Mouse (Mus musculus): ENCODE measurements around the gene Clock. TPM values are rescaled to one million over a fixed set of nuclear protein-coding genes. Genes with fewer than 3 reads are reported as not detected.

Gene Clock
- polyA plus RNA-seq, 1 experiment from 2014 or later, result 7.9 TPM

DNA sequence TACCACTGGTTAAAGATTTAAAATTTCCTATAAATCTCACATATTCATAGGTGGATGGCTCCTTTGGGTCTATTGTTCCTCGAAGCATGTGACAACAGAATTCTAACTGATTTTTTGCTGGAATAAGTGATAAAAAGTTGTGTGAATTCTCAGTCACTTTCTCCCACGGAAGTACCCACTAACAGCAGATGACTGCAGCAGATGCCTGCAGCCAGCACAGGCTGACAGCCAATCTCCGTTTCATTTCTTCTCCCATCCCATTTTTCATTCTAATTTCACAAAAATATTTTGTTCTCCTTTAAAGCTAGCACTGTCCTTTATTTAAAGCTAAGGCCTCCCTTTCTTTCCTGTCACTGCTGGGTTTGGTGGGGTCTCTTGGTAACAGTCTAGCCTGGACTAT is 59.2 kb downstream of the Clock start:
- no peak for TF ChIP-seq CTCF (IDR thresholded peaks at IDR 0.05; ENCODE audit: low read depth)
- Histone ChIP-seq H3K9me3 (replicated peaks; ENCODE audit: low read length) (no peaks in the 10 kb centered on the region), H3K4me2 (ENCODE audit: low read length) (no peak overlapping the region), H3K4me3 (replicated peaks; ENCODE audit: low read depth, low read length) (no peak overlapping the region), H3K27me3 (ENCODE audit: insufficient read depth, low read length) (no peaks in the 10 kb centered on the region), H3K4me1 (replicated peaks; ENCODE audit: insufficient read depth, low read length) (no peaks in the 10 kb centered on the region), H3K9ac (ENCODE audit: low read depth, low read length) (no peak overlapping the region), H3K27ac (no peak overlapping the region), H3K36me3 (ENCODE audit: insufficient read depth, low read length) (0 out of 2 replicates have a peak, but pooled peaks cover 4% of the 10 kb centered on the region)
- ATAC-seq (replicated peaks; ENCODE audit: low FRiP score, low read depth) (no peak), DNase-seq (ENCODE audit: low spot score) (no peak)
- 89% methylated on average over 3 of the region's 3 CpGs for WGBS

DNA sequence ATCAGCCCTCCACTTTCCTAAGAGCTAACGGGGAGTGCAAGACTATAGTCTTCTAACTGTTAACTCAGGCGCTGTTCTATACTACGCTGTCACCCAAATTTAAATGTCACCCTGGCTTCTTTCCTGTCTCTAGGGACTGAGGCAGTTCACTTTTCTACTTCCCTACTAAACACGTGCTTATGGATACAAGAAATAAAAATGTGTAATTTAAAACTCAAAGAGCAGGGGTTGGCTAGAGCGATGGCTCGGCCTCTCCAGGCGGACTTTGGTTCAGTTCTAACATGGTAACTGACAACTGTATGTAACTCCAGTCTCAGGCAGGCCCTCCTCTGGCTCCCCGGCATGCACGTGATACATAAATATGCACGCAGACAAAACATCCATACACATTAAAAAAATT is 60.2 kb downstream of the Clock start:
- no peak overlapping the region for H3K4me2 ChIP-seq (ENCODE audit: low read length)
- TF ChIP-seq CTCF (IDR thresholded peaks at IDR 0.05; ENCODE audit: low read depth), result no peak
- 89% methylated on average over 10 of the region's 10 CpGs for WGBS
- no peak for DNase-seq (ENCODE audit: low spot score)
- H3K27me3 ChIP-seq (ENCODE audit: insufficient read depth, low read length), result no peaks in the 10 kb centered on the region
- H3K4me3 ChIP-seq (replicated peaks; ENCODE audit: low read depth, low read length), result no peak overlapping the region
- H3K27ac ChIP-seq, result no peak overlapping the region
- H3K9ac ChIP-seq (ENCODE audit: low read depth, low read length), result no peak overlapping the region
- ATAC-seq (replicated peaks; ENCODE audit: low FRiP score, low read depth), result no peak
- H3K9me3 ChIP-seq (replicated peaks; ENCODE audit: low read length), result no peaks in the 10 kb centered on the region
- 0 out of 2 replicates have a peak, but pooled peaks cover 9% of the 10 kb centered on the region for H3K36me3 ChIP-seq (ENCODE audit: insufficient read depth, low read length)
- no peaks in the 10 kb centered on the region for H3K4me1 ChIP-seq (replicated peaks; ENCODE audit: insufficient read depth, low read length)

GRCm38 (mm10) chr5:76243929-76244328 is 60.7 kb downstream of the Clock start:
- DNase-seq (ENCODE audit: low spot score) (no peak), ATAC-seq (replicated peaks; ENCODE audit: low FRiP score, low read depth) (no peak)
- Histone ChIP-seq H3K27me3 (ENCODE audit: insufficient read depth, low read length) (no peaks in the 10 kb centered on the region), H3K4me1 (replicated peaks; ENCODE audit: insufficient read depth, low read length) (no peaks in the 10 kb centered on the region), H3K27ac (no peak overlapping the region), H3K4me3 (replicated peaks; ENCODE audit: low read depth, low read length) (no peak overlapping the region), H3K36me3 (ENCODE audit: insufficient read depth, low read length) (0 out of 2 replicates have a peak, but pooled peaks cover 9% of the 10 kb centered on the region), H3K4me2 (ENCODE audit: low read length) (no peak overlapping the region), H3K9ac (ENCODE audit: low read depth, low read length) (no peak overlapping the region), H3K9me3 (replicated peaks; ENCODE audit: low read length) (no peaks in the 10 kb centered on the region)
- WGBS, result 97% methylated on average over 4 of the region's 4 CpGs
- TF ChIP-seq CTCF (IDR thresholded peaks at IDR 0.05; ENCODE audit: low read depth), result no peak

GRCm38 (mm10) chr5:76243274-76243673 is 61.3 kb downstream of the Clock start:
- no peak for TF ChIP-seq CTCF (IDR thresholded peaks at IDR 0.05; ENCODE audit: low read depth)
- no peak for DNase-seq (ENCODE audit: low spot score)
- no peak overlapping the region for H3K27ac ChIP-seq
- 0 out of 2 replicates have a peak, but pooled peaks cover 9% of the 10 kb centered on the region for H3K36me3 ChIP-seq (ENCODE audit: insufficient read depth, low read length)
- H3K4me2 ChIP-seq (ENCODE audit: low read length), result no peak overlapping the region
- no peak overlapping the region for H3K9ac ChIP-seq (ENCODE audit: low read depth, low read length)
- no peaks in the 10 kb centered on the region for H3K4me1 ChIP-seq (replicated peaks; ENCODE audit: insufficient read depth, low read length)
- H3K27me3 ChIP-seq (ENCODE audit: insufficient read depth, low read length), result no peaks in the 10 kb centered on the region
- no peak for ATAC-seq (replicated peaks; ENCODE audit: low FRiP score, low read depth)
- H3K4me3 ChIP-seq (replicated peaks; ENCODE audit: low read depth, low read length), result no peak overlapping the region
- 82% methylated on average over 3 of the region's 3 CpGs for WGBS
- H3K9me3 ChIP-seq (replicated peaks; ENCODE audit: low read length), result no peaks in the 10 kb centered on the region

- WGBS, result 90% methylated on average over 13 of the region's 13 CpGs
- Histone ChIP-seq H3K9ac (ENCODE audit: low read depth, low read length) (no peak overlapping the region), H3K36me3 (ENCODE audit: insufficient read depth, low read length) (peaks cover 38% of the 10 kb centered on the region), H3K27ac (no peak overlapping the region), H3K9me3 (replicated peaks; ENCODE audit: low read length) (no peaks in the 10 kb centered on the region), H3K4me2 (ENCODE audit: low read length) (no peak overlapping the region), H3K27me3 (ENCODE audit: insufficient read depth, low read length) (no peaks in the 10 kb centered on the region), H3K4me1 (replicated peaks; ENCODE audit: insufficient read depth, low read length) (no peaks in the 10 kb centered on the region), H3K4me3 (replicated peaks; ENCODE audit: low read depth, low read length) (no peak overlapping the region)
- DNase-seq (ENCODE audit: low spot score) (no peak), ATAC-seq (replicated peaks; ENCODE audit: low FRiP score, low read depth) (no peak)
- TF ChIP-seq CTCF (IDR thresholded peaks at IDR 0.05; ENCODE audit: low read depth), result no peak
Observed at GRCm38 (mm10) chr5:76231171-76231855, 73.3 kb downstream of the Clock start.

GRCm38 (mm10) chr5:76216691-76217090 is 87.9 kb downstream of the Clock start:
- H3K9me3 ChIP-seq (replicated peaks; ENCODE audit: low read length), result no peaks in the 10 kb centered on the region
- no peak overlapping the region for H3K27ac ChIP-seq
- no peaks in the 10 kb centered on the region for H3K4me1 ChIP-seq (replicated peaks; ENCODE audit: insufficient read depth, low read length)
- ATAC-seq (replicated peaks; ENCODE audit: low FRiP score, low read depth) (no peak), DNase-seq (ENCODE audit: low spot score) (no peak)
- H3K9ac ChIP-seq (ENCODE audit: low read depth, low read length), result no peak overlapping the region
- 70% methylated on average over 6 of the region's 6 CpGs for WGBS
- no peak overlapping the region for H3K4me2 ChIP-seq (ENCODE audit: low read length)
- no peak for TF ChIP-seq CTCF (IDR thresholded peaks at IDR 0.05; ENCODE audit: low read depth)
- no peaks in the 10 kb centered on the region for H3K27me3 ChIP-seq (ENCODE audit: insufficient read depth, low read length)
- no peak overlapping the region for H3K4me3 ChIP-seq (replicated peaks; ENCODE audit: low read depth, low read length)
- 0 out of 2 replicates have a peak, but pooled peaks cover 2% of the 10 kb centered on the region for H3K36me3 ChIP-seq (ENCODE audit: insufficient read depth, low read length)

Measured in kidney, postnatal 0 days (tissue).